Mouse (Mus musculus) embryonic fibroblast, embryonic 13.5 days (primary cell): ENCODE results near the gene Klhl31.

ENCODE experiments used
- CTCF ChIP-seq: IDR thresholded peaks from 2 replicates; pipeline ENCODE4 v1.5.1; 2011; ENCODE audit warnings: mild to moderate bottlenecking, control low read depth, low read length, moderate library complexity, borderline replicate concordance; ENCODE audit not compliant: insufficient read depth
- POLR2A ChIP-seq: IDR thresholded peaks from 2 replicates; pipeline ENCODE4 v1.6.1; 2011; ENCODE audit warnings: low read depth, mild to moderate bottlenecking, control low read depth, low read length, moderate library complexity

GRCm38 (mm10) chr9:77653907-77654306 is 17.6 kb downstream of the Klhl31 start:
- TF ChIP-seq CTCF: no peak
- no peak for TF ChIP-seq POLR2A
